Mouse (Mus musculus) right cerebral cortex, postnatal 10 days (tissue): ENCODE measurements around the gene Gabarapl2.

Source experiments
- DNase-seq, 2 experiments: peaks; one replicate each; pipeline ENCODE4 v3.0.0; 2021; ENCODE audit warnings: low spot score in 2 of 2

The Gabarapl2 gene

GRCm38 (mm10) chr8:111967246-111967870 is 26.9 kb downstream of the Gabarapl2 start:
- no peak for DNase-seq

GRCm38 (mm10) chr8:111968541-111968940 is 28.0 kb downstream of the Gabarapl2 start:
- DNase-seq = no peak

- no peak for DNase-seq
Observed at GRCm38 (mm10) chr8:111968991-111969390, 28.5 kb downstream of the Gabarapl2 start.

- DNase-seq = no peak
Observed at GRCm38 (mm10) chr8:111974138-111974537, 33.6 kb downstream of the Gabarapl2 start.

GRCm38 (mm10) chr8:111975706-111976105 is 35.2 kb downstream of the Gabarapl2 start:
- no peak for DNase-seq

GRCm38 (mm10) chr8:111976326-111976725 is 35.8 kb downstream of the Gabarapl2 start:
- no peak for DNase-seq

- DNase-seq = no peak
Observed at GRCm38 (mm10) chr8:111978147-111978546, 37.6 kb downstream of the Gabarapl2 start.

- no peak for DNase-seq
Observed at GRCm38 (mm10) chr8:111982116-111982515, 41.6 kb downstream of the Gabarapl2 start.

GRCm38 (mm10) chr8:111984511-111984910 is 44.0 kb downstream of the Gabarapl2 start:
- no peak for DNase-seq

GRCm38 (mm10) chr8:111989911-111990310 is 49.4 kb downstream of the Gabarapl2 start:
- DNase-seq = peak; percentile 66 to 76

- peak in 1 of 2 experiments; percentile 54 for DNase-seq
Observed at GRCm38 (mm10) chr8:111991278-111991677, 50.8 kb downstream of the Gabarapl2 start.

GRCm38 (mm10) chr8:111992013-111992702 is 51.7 kb downstream of the Gabarapl2 start, which contains the start of gene Adat1:
Adat1 (minus strand) TSS chr8:111992302.
- peak; percentile 93 to 94 for DNase-seq

- DNase-seq = no peak
Observed at GRCm38 (mm10) chr8:111992703-111993039, 52.2 kb downstream of the Gabarapl2 start.
